28 mouse cellular contexts compared by ENCODE assay signal in the genomic region with DNA sequence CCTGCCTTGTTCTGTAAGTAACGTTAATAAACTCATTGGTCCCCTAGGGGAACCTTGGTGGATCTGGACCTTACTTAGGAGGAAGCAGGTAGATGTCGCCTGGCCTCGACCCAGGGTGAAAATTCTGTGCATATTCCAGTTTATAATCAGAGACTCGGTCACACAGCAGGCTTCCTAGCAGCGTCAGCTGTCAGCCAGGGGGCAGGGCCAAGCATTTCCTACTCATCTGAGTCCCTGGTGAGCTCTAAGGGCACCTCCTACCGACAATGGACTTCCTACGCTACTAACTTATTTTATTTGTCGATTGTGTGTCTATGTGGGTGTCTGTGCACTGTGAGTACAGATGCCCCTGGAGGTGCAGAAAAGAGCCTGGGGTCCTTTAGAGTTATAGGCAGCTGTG. TPM values are rescaled to one million over a fixed set of nuclear protein-coding genes. Genes with fewer than 3 reads are reported as not detected.
DNase-seq lines count a peak whose midpoint lies in the region; ATAC-seq and TF ChIP-seq lines count a peak whose summit lies in the region.
"Had no signal": no experiment of that assay in that cellular context is flagged by ENCODE, and none has a peak within 500 bp of the region (broad histone marks: within the 10 kb centered on the region; RNA-seq: fewer than 3 reads in every experiment).

No protein-coding gene starts in this region.

- peaks cover 4% of the 10 kb centered on the region; the same call in 1 of the 2 replicates for H3K4me1 ChIP-seq in lung, adult 2 months (ENCODE audit: control insufficient read depth, insufficient read depth, low read length)
- peaks cover 23% of the 10 kb centered on the region for H3K4me1 ChIP-seq in thymus, adult 2 months (replicated peaks; ENCODE audit: control insufficient read depth, insufficient read depth, low read length)
- H3K4me1 ChIP-seq: stomach, embryonic 15.5 days had no signal

- no peaks in the 10 kb centered on the region for H3K36me3 ChIP-seq in thymus, adult 2 months (ENCODE audit: control insufficient read depth, insufficient read depth, low read length)
- H3K36me3 ChIP-seq: embryonic facial prominence, embryonic 15.5 days; forebrain, embryonic 15.5 days; hindbrain, embryonic 15.5 days; intestine, embryonic 15.5 days; limb, embryonic 13.5 days; liver, embryonic 15.5 days; midbrain, embryonic 13.5 days; stomach, embryonic 15.5 days had no signal

- peak; percentile 11 for DNase-seq in lung, postnatal 14 days
- DNase-seq in lung, adult 2 months, result no peak
- DNase-seq in thymus, postnatal 14 days, result peak; percentile 29
- no peak for DNase-seq in thymus, adult 2 months
- no peak for DNase-seq in left cerebral cortex, adult 11 months (ENCODE audit: low spot score)
- DNase-seq in frontal cortex, postnatal 25 days (ENCODE audit: low spot score in 2 of 2), result no peak
- DNase-seq: adrenal gland, postnatal 14 days; cerebellum, adult 9-10 months; gastrocnemius, postnatal 10 days; heart, adult 11 months; kidney, postnatal 25 days; layer of hippocampus, postnatal 36 days had no signal

- no peak overlapping the region for H3K27ac ChIP-seq in thymus, adult 2 months (ENCODE audit: control insufficient read depth, insufficient read depth, low read length)
- H3K27ac ChIP-seq: embryonic facial prominence, embryonic 15.5 days; forebrain, embryonic 15.5 days; hindbrain, embryonic 15.5 days; intestine, embryonic 15.5 days; layer of hippocampus, adult 2 months; limb, embryonic 13.5 days; liver, embryonic 15.5 days; midbrain, embryonic 13.5 days; stomach, embryonic 15.5 days had no signal

- no peak for TF ChIP-seq CTCF in lung, adult 2 months (IDR thresholded peaks at IDR 0.05; ENCODE audit: insufficient read depth, low read length)
- no peak for TF ChIP-seq CTCF in thymus, adult 2 months (IDR thresholded peaks at IDR 0.05; ENCODE audit: borderline replicate concordance, control insufficient read depth, extremely low read depth, insufficient read depth, low read length, poor library complexity)

- ATAC-seq in megakaryocyte progenitor cell, adult 5-6 weeks (replicated peaks; ENCODE audit: poor library complexity), result peak; percentile 55
- ATAC-seq: forebrain, embryonic 15.5 days; intestine, embryonic 15.5 days; midbrain, embryonic 13.5 days had no signal

- TF ChIP-seq POLR2A in lung, adult 2 months (IDR thresholded peaks at IDR 0.05; ENCODE audit: borderline replicate concordance, extremely low read depth, low read depth, low read length), result no peak
- no peak for TF ChIP-seq POLR2A in thymus, adult 2 months (IDR thresholded peaks at IDR 0.05; ENCODE audit: control insufficient read depth, extremely low read depth, insufficient read depth, low read length, poor library complexity)

- H3K27me3 ChIP-seq in thymus, adult 2 months (ENCODE audit: control insufficient read depth, insufficient read depth, low read length), result no peaks in the 10 kb centered on the region
- H3K27me3 ChIP-seq: intestine, embryonic 15.5 days; liver, embryonic 15.5 days; midbrain, embryonic 13.5 days; stomach, embryonic 15.5 days had no signal

- WGBS in lung, adult 2 months, result 27% methylated on average over 8 of the region's 8 CpGs
- 29% methylated on average over 8 of the region's 8 CpGs for WGBS in thymus, adult 2 months

- no peak overlapping the region for H3K4me3 ChIP-seq in lung, adult 2 months (replicated peaks; ENCODE audit: extremely low read depth, low read depth, low read length)
- no peak overlapping the region for H3K4me3 ChIP-seq in thymus, adult 2 months (ENCODE audit: control insufficient read depth, insufficient read depth, low read length)
- H3K4me3 ChIP-seq: embryonic facial prominence, embryonic 15.5 days; forebrain, embryonic 15.5 days; hindbrain, embryonic 15.5 days; intestine, embryonic 15.5 days; layer of hippocampus, adult 2 months; limb, embryonic 13.5 days; liver, embryonic 15.5 days; midbrain, embryonic 13.5 days; stomach, embryonic 15.5 days had no signal

RNA-seq across cellular contexts. Expression of a gene that starts 12.3 kb away (rescaled TPM):
- 0.29 TPM in 1 of 2 replicates, not detected in the other for polyA plus RNA-seq in lung, adult 2 months (2012; rRNA removed)
- not detected in 2 replicates for polyA plus RNA-seq in thymus, adult 2 months (2012; rRNA removed)
- 0.90 and 1.4 TPM in 2 replicates for total RNA-seq in megakaryocyte progenitor cell, adult 5-6 weeks (2015)
- 0.61 TPM in 1 of 2 replicates, not detected in the other for total RNA-seq in megakaryocyte progenitor cell, adult 5-6 weeks (2017)
- total RNA-seq: adrenal gland, postnatal 14 days; gastrocnemius, postnatal 10 days; hematopoietic stem cell, adult 5-6 weeks; layer of hippocampus, adult 2 months; layer of hippocampus, postnatal 36 days; left cerebral cortex, postnatal 14 days; monocyte, adult 5-6 weeks had no signal
- polyA plus RNA-seq: forebrain, embryonic 15.5 days; heart, embryonic 11.5 days; heart, postnatal 0 days; hindbrain, embryonic 15.5 days; intestine, embryonic 15.5 days; kidney, embryonic 14.5 days; limb, embryonic 13.5 days; liver, embryonic 15.5 days; midbrain, embryonic 13.5 days; stomach, embryonic 15.5 days had no signal

RNA-seq across cellular contexts. Expression of a gene that starts 45.4 kb away (rescaled TPM):
- polyA plus RNA-seq in lung, adult 2 months (2012; rRNA removed), result 1.5 and 1.8 TPM in 2 replicates
- polyA plus RNA-seq in thymus, adult 2 months (2012; rRNA removed), result 29.8 and 44.7 TPM in 2 replicates
- 28.1 and 30.8 TPM in 2 replicates for total RNA-seq in megakaryocyte progenitor cell, adult 5-6 weeks (2015)
- 39.0 and 40.6 TPM in 2 replicates for total RNA-seq in megakaryocyte progenitor cell, adult 5-6 weeks (2017)
- total RNA-seq: monocyte, adult 5-6 weeks had no signal

Comparison
In these comparisons a context has a peak if more than half of its experiments do, and no peak if none do; other contexts are left out.
1. DNase-seq: peak in lung, postnatal 14 days (single experiment) and thymus, postnatal 14 days (single experiment); none in lung, adult 2 months (single experiment), thymus, adult 2 months (single experiment), left cerebral cortex, adult 11 months (single experiment) and frontal cortex, postnatal 25 days (0 of 2).
2. RNA of a gene that starts 45.4 kb away (polyA plus RNA-seq): 29.8 to 44.7 TPM in thymus, adult 2 months; 1.5 to 1.8 TPM in lung, adult 2 months; every median in the first group is over 10 times any median in the second.